Mouse (Mus musculus) kidney, postnatal 0 days (tissue): ENCODE results near the gene Dnmt1. TPM values are rescaled to one million over a fixed set of nuclear protein-coding genes. Genes with fewer than 3 reads are reported as not detected.

Experiments
- ATAC-seq: fragments of 200-750 bp; cut with Nextera tagmentation; replicated peaks from 2 replicates; pipeline ENCODE4 v1.8.0; 2017; ENCODE audit warnings: low read depth, moderate number of reproducible peaks, moderate TSS enrichment, moderate library complexity; ENCODE audit not compliant: low FRiP score
- DNase-seq: peaks from one replicate; pipeline ENCODE4 v3.0.0-alpha.2; 2016; ENCODE audit warnings: low spot score
- H3K27ac ChIP-seq: fragments of 300-500 bp; sonication (generic); 2 replicates; pipeline ENCODE4 v1.5.1; 2014; ENCODE audit warnings: mild to moderate bottlenecking
- H3K27me3 ChIP-seq: fragments of 300-500 bp; sonication (generic); 2 replicates; pipeline ENCODE4 v1.6.1; 2014; ENCODE audit warnings: low read length, mixed read lengths; ENCODE audit not compliant: insufficient read depth
- H3K36me3 ChIP-seq: fragments of 300-500 bp; sonication (generic); 2 replicates; pipeline ENCODE4 v1.6.1; 2014; ENCODE audit warnings: low read length, mixed read lengths; ENCODE audit not compliant: insufficient read depth
- H3K4me1 ChIP-seq: fragments of 300-500 bp; sonication (generic); replicated peaks from 2 replicates; pipeline ENCODE4 v1.6.1; 2014; ENCODE audit warnings: antibody characterized with exemption, low read length, mixed read lengths; ENCODE audit not compliant: insufficient read depth
- H3K4me2 ChIP-seq: fragments of 300-500 bp; sonication (generic); 2 replicates; pipeline ENCODE4 v1.6.1; 2014; ENCODE audit warnings: mild to moderate bottlenecking, low read length, moderate library complexity, mixed read lengths
- H3K4me3 ChIP-seq: fragments of 300-500 bp; sonication (generic); replicated peaks from 2 replicates; pipeline ENCODE4 v1.5.1; 2014; ENCODE audit warnings: low read depth, low read length
- H3K9ac ChIP-seq: fragments of 300-500 bp; sonication (generic); 2 replicates; pipeline ENCODE4 v1.6.1; 2014; ENCODE audit warnings: low read depth, low read length
- H3K9me3 ChIP-seq: fragments of 300-500 bp; sonication (generic); replicated peaks from 2 replicates; pipeline ENCODE4 v1.6.1; 2016; ENCODE audit warnings: low read length, inconsistent platforms, mixed read lengths
- CTCF ChIP-seq: IDR thresholded peaks from 2 replicates; pipeline ENCODE4 v1.5.1; 2016; ENCODE audit warnings: antibody characterized with exemption, low read depth, mild to moderate bottlenecking, moderate library complexity
- WGBS: fragments of 180-500 bp; shearing (Covaris S2); extraction: QIAGEN DNeasy Blood & Tissue Kit; methylation state at CpG from one replicate; pipeline ENCODE4 v1.1.7; 2014; 5-methylcytosine and 5-hydroxymethylcytosine counted together
- microRNA-seq: library from miRNA; unstranded; fragments of <30 nt; microRNA quantifications from one replicate; pipeline ENCODE4, GENCODE M21; 2016
- polyA plus RNA-seq: library from polyadenylated mRNA; unstranded; fragments of >200 nt; fragmentation: Nextera tagmentation; extraction: Ambion mirVana; gene quantifications from 2 replicates; pipeline ENCODE4 v1.2.1, GENCODE M21; 2015

Dnmt1 gene
- polyA plus RNA-seq, 1 experiment from 2014 or later = 34.1 TPM

DNA sequence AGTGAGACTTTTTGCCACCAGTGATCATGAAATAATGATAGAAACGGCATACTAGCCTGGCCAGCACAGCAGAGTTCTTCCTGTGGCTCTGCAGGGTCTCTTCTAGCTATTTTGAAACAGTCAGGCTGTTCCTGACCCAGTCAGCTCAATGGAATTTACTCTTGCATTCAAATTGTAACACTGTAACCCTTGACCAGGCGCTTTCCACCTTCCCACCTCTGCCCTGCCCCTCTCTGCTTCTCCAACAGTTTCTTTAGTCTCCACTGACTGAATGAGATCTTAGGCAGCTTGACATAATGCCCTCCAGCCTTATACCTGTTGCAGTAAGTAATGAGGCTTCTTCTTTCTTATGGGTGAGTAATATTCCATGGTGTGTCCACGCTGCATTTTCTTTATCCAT lies 92.8 kb downstream of the Dnmt1 start:
- H3K9me3 ChIP-seq = no peaks in the 10 kb centered on the region
- no peaks in the 10 kb centered on the region for H3K27me3 ChIP-seq
- H3K4me1 ChIP-seq = no peaks in the 10 kb centered on the region; the same call in 1 of the 2 replicates
- TF ChIP-seq CTCF = no peak
- H3K27ac ChIP-seq = no peak overlapping the region
- H3K36me3 ChIP-seq = 0 out of 2 replicates have a peak, but pooled peaks cover 6% of the 10 kb centered on the region
- no peak for ATAC-seq
- 58% methylated on average over 3 of the region's 3 CpGs for WGBS
- H3K9ac ChIP-seq = no peak overlapping the region
- H3K4me3 ChIP-seq = no peak overlapping the region
- DNase-seq = no peak
- no peak overlapping the region for H3K4me2 ChIP-seq

GRCm38 (mm10) chr9:20862225-20862624 lies 97.5 kb downstream of the Dnmt1 start:
- DNase-seq (no peak), ATAC-seq (0 out of 2 replicates have a peak, but pooled peaks have one; percentile 29)
- Histone ChIP-seq H3K9ac (no peak overlapping the region), H3K27ac (no peak overlapping the region), H3K27me3 (no peaks in the 10 kb centered on the region), H3K36me3 (no peaks in the 10 kb centered on the region), H3K4me3 (no peak overlapping the region), H3K4me1 (no peaks in the 10 kb centered on the region), H3K4me2 (no peak overlapping the region), H3K9me3 (no peaks in the 10 kb centered on the region)
- WGBS = 41% methylated on average over 4 of the region's 4 CpGs
- no peak for TF ChIP-seq CTCF

DNA sequence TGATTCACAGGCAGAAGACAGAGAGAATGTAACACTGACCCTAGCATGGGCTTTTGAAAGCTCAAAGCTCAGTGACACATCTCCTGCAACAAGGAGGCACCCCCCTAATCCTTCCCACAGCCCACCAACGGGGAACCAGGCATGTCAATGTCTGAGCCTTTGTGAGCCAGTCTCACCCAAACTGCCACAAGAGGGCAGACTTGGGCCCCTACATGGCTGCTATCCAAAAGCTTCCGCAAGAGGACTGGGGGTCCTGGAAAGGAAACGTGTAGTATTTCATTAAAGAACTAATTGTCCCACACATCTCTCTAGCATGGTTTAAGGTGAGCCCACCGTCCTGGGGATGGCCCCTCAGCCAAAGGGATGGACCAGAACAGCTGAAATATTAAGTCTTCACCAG lies 97.9 kb downstream of the Dnmt1 start:
- no peaks in the 10 kb centered on the region for H3K27me3 ChIP-seq
- H3K9me3 ChIP-seq = no peaks in the 10 kb centered on the region
- peak; percentile 69 for TF ChIP-seq CTCF
- H3K4me2 ChIP-seq = no peak overlapping the region
- no peaks in the 10 kb centered on the region for H3K4me1 ChIP-seq
- H3K9ac ChIP-seq = no peak overlapping the region
- WGBS = 10% methylated on average over 4 of the region's 4 CpGs
- ATAC-seq (no peak), DNase-seq (peak; percentile 44)
- no peak overlapping the region for H3K27ac ChIP-seq
- no peaks in the 10 kb centered on the region for H3K36me3 ChIP-seq
- H3K4me3 ChIP-seq = no peak overlapping the region

GRCm38 (mm10) chr9:20859926-20860325 lies 99.8 kb downstream of the Dnmt1 start:
- no peak for TF ChIP-seq CTCF

More at GRCm38 (mm10) chr9:20859926-20860325, 99.8 kb downstream of the Dnmt1 start:
- no peaks in the 10 kb centered on the region for H3K9me3 ChIP-seq
- no peak overlapping the region for H3K4me2 ChIP-seq
- H3K9ac ChIP-seq = no peak overlapping the region
- ATAC-seq = no peak; the same call in 1 of the 2 replicates
- H3K36me3 ChIP-seq = no peaks in the 10 kb centered on the region
- DNase-seq = no peak
- 43% methylated on average over 6 of the region's 6 CpGs for WGBS
- no peak overlapping the region for H3K27ac ChIP-seq
- H3K27me3 ChIP-seq = no peaks in the 10 kb centered on the region
- no peaks in the 10 kb centered on the region for H3K4me1 ChIP-seq
- no peak overlapping the region for H3K4me3 ChIP-seq

Small RNAs within 50 kb of the gene (microRNA-seq; reads per million reads assigned to microRNA genes)
- not detected for gene Mir7081

Other genes starting within 250 kb of the Dnmt1 start
- gene Olfm2, start 213.5 kb downstream of the Dnmt1 start, polyA plus RNA-seq = 3.4 and 3.6 TPM in 2 replicates
- 0.82 and 1.2 TPM in 2 replicates for gene Col5a3, start 144.8 kb downstream of the Dnmt1 start, polyA plus RNA-seq
- not detected in 2 replicates for gene Rdh8, start 141.4 kb downstream of the Dnmt1 start, polyA plus RNA-seq
- gene A230050P20Rik, start 91.2 kb downstream of the Dnmt1 start, polyA plus RNA-seq = 7.6 and 11.5 TPM in 2 replicates
- gene Angptl6, start 80.2 kb downstream of the Dnmt1 start, polyA plus RNA-seq = 2.5 and 2.6 TPM in 2 replicates
- 56.3 and 57.9 TPM in 2 replicates for gene Ppan, start 71.7 kb downstream of the Dnmt1 start, polyA plus RNA-seq
- 234 and 243 TPM in 2 replicates for gene Eif3g, start 61.3 kb downstream of the Dnmt1 start, polyA plus RNA-seq
- 21.3 and 23.3 TPM in 2 replicates for gene S1pr2, start 16.9 kb upstream of the Dnmt1 start, polyA plus RNA-seq
- gene Mrpl4, start 42.9 kb upstream of the Dnmt1 start, polyA plus RNA-seq = 155 and 158 TPM in 2 replicates
- gene Icam1, start 56.1 kb upstream of the Dnmt1 start, polyA plus RNA-seq = 12.3 and 13.4 TPM in 2 replicates
- gene Icam4, start 69.5 kb upstream of the Dnmt1 start, polyA plus RNA-seq = 0.26 and 0.50 TPM in 2 replicates
- gene Icam5, start 72.2 kb upstream of the Dnmt1 start, polyA plus RNA-seq = 0.21 and 0.27 TPM in 2 replicates
- gene Zglp1, start 107.2 kb upstream of the Dnmt1 start, polyA plus RNA-seq = 0.29 TPM in 1 of 2 replicates, not detected in the other
- gene Gm49373, start 113.2 kb upstream of the Dnmt1 start, polyA plus RNA-seq = 0.38 and 0.62 TPM in 2 replicates
- gene Fdx1l, start 113.7 kb upstream of the Dnmt1 start, polyA plus RNA-seq = 61.5 and 63.9 TPM in 2 replicates
- gene Gm38431, start 132.1 kb upstream of the Dnmt1 start, polyA plus RNA-seq = 0.80 and 0.91 TPM in 2 replicates
- 40.8 and 41.3 TPM in 2 replicates for gene Raver1, start 132.1 kb upstream of the Dnmt1 start, polyA plus RNA-seq
- 8.6 and 9.4 TPM in 2 replicates for gene Tyk2, start 171.4 kb upstream of the Dnmt1 start, polyA plus RNA-seq
- 256 and 271 TPM in 2 replicates for gene Cdc37, start 190.1 kb upstream of the Dnmt1 start, polyA plus RNA-seq
- gene Pde4a, start 205.8 kb upstream of the Dnmt1 start, polyA plus RNA-seq = 8.2 and 8.3 TPM in 2 replicates